Mouse (Mus musculus): ENCODE measurements around the gene Nrxn3. TPM values are rescaled to one million over a fixed set of nuclear protein-coding genes. Genes with fewer than 3 reads are reported as not detected.

The Nrxn3 gene
- polyA plus RNA-seq, 1 experiment = 5.4 TPM

DNA sequence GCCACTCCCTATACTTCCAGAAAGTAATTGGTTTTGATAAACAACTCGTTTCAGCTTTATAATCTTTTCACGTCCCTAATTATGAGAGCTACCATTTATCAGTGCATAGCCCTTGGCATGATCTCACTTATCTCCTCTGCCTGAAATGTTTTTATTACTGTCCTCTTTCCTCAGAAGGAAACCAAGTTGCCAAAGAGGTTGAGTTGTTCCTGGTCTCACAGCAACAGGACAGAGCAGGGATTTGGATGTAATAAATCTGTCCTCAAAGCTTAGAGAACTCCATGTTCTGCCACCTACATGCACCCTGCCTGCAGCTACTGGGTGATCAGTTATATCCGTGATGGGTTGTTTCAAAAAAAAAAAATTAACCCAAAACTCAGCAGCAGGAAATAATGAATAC lies 1113.6 kb downstream of the Nrxn3 start:
- no peaks in the 10 kb centered on the region for H3K27me3 ChIP-seq (ENCODE audit: control insufficient read depth, insufficient read depth, low read length)
- H3K4me3 ChIP-seq (ENCODE audit: control insufficient read depth, low read depth, low read length) = no peak overlapping the region
- H3K36me3 ChIP-seq (ENCODE audit: control insufficient read depth, insufficient read depth, low read length) = no peaks in the 10 kb centered on the region
- no peak for TF ChIP-seq CTCF (IDR thresholded peaks at IDR 0.05; ENCODE audit: control insufficient read depth, insufficient read depth, insufficient replicate concordance, low read depth, low read length)
- TF ChIP-seq POLR2A (IDR thresholded peaks at IDR 0.05; ENCODE audit: control insufficient read depth, low read depth, low read length) = no peak
- no peaks in the 10 kb centered on the region for H3K4me1 ChIP-seq (ENCODE audit: control insufficient read depth, insufficient read depth, low read length)
- no peak overlapping the region for H3K27ac ChIP-seq (ENCODE audit: control insufficient read depth, insufficient read depth, low read depth, low read length)

DNA sequence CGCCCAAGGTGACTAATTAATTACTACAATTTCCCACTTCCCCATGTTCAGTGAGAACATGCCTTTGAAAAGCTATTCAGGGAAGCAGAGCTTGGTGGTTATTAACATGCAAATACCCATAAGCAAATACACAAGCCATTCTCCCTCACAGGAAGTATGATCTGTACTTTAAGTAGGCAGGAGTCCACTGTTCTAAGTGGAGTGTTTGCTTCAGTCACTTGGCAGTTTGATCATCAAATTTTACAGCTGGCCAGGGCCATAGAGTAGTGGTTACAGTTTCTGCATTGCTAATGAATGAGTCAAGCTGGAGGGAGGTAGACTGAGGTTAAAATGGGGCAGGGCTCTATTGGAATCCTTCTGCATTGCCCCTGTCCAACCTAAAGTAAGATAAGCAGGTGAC lies 1120.2 kb downstream of the Nrxn3 start:
- Histone ChIP-seq H3K4me1 (ENCODE audit: control insufficient read depth, insufficient read depth, low read length) (no peaks in the 10 kb centered on the region), H3K4me3 (ENCODE audit: control insufficient read depth, low read depth, low read length) (no peak overlapping the region), H3K36me3 (ENCODE audit: control insufficient read depth, insufficient read depth, low read length) (no peaks in the 10 kb centered on the region), H3K27me3 (ENCODE audit: control insufficient read depth, insufficient read depth, low read length) (no peaks in the 10 kb centered on the region), H3K27ac (ENCODE audit: control insufficient read depth, insufficient read depth, low read depth, low read length) (no peak overlapping the region)
- TF ChIP-seq POLR2A (IDR thresholded peaks at IDR 0.05; ENCODE audit: control insufficient read depth, low read depth, low read length) = no peak
- no peak for TF ChIP-seq CTCF (IDR thresholded peaks at IDR 0.05; ENCODE audit: control insufficient read depth, insufficient read depth, insufficient replicate concordance, low read depth, low read length)

DNA sequence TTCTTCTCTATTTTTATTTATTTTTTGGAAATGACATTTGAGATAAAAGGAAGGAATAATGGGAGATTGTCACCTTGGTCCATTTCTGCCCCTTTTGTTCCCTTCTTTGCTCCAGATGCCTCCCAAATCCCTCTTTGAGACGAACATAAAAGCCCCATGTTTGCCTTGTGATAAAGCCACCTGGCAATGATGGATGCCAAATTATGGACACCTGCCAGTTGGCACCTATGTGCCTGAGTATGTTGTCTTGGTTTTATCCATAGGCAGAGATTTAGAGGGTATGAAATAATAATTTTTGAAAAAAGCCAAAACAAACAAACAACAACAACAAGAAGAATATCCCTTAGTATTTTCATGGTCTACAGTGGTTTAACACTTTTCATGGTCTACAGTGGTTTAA lies 1125.4 kb downstream of the Nrxn3 start:
- H3K4me3 ChIP-seq (ENCODE audit: control insufficient read depth, low read depth, low read length) = no peak overlapping the region
- H3K27me3 ChIP-seq (ENCODE audit: control insufficient read depth, insufficient read depth, low read length) = no peaks in the 10 kb centered on the region
- TF ChIP-seq POLR2A (IDR thresholded peaks at IDR 0.05; ENCODE audit: control insufficient read depth, low read depth, low read length) (no peak), CTCF (IDR thresholded peaks at IDR 0.05; ENCODE audit: control insufficient read depth, insufficient read depth, insufficient replicate concordance, low read depth, low read length) (no peak)
- no peak overlapping the region for H3K27ac ChIP-seq (ENCODE audit: control insufficient read depth, insufficient read depth, low read depth, low read length)
- no peaks in the 10 kb centered on the region for H3K36me3 ChIP-seq (ENCODE audit: control insufficient read depth, insufficient read depth, low read length)
- no peaks in the 10 kb centered on the region for H3K4me1 ChIP-seq (ENCODE audit: control insufficient read depth, insufficient read depth, low read length)

DNA sequence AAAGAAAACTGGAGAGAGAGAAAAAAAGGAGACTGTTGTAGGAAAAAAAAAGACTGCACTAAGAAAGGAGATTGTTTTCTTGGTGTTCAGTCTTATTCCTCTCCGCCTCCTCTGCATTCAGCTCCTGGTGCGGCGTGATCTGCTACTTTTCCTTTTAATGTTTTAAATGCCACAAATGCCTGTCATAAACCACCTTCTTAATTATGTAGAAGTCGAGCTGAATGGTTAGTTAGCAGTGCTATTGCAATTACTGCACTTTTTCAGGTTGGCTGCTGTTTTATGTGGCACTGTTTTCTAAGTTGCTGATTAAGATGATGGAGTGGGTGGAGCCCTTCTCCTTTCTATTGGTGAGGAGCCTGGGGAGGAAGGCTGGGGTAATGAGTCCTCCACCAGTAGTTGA lies 1131.7 kb downstream of the Nrxn3 start:
- Histone ChIP-seq H3K4me1 (ENCODE audit: control insufficient read depth, insufficient read depth, low read length) (no peaks in the 10 kb centered on the region), H3K27me3 (ENCODE audit: control insufficient read depth, insufficient read depth, low read length) (no peaks in the 10 kb centered on the region), H3K27ac (ENCODE audit: control insufficient read depth, insufficient read depth, low read depth, low read length) (no peak overlapping the region), H3K4me3 (ENCODE audit: control insufficient read depth, low read depth, low read length) (no peak overlapping the region), H3K36me3 (ENCODE audit: control insufficient read depth, insufficient read depth, low read length) (no peaks in the 10 kb centered on the region)
- TF ChIP-seq CTCF (IDR thresholded peaks at IDR 0.05; ENCODE audit: control insufficient read depth, insufficient read depth, insufficient replicate concordance, low read depth, low read length) = no peak
- TF ChIP-seq POLR2A (IDR thresholded peaks at IDR 0.05; ENCODE audit: control insufficient read depth, low read depth, low read length) = no peak

DNA sequence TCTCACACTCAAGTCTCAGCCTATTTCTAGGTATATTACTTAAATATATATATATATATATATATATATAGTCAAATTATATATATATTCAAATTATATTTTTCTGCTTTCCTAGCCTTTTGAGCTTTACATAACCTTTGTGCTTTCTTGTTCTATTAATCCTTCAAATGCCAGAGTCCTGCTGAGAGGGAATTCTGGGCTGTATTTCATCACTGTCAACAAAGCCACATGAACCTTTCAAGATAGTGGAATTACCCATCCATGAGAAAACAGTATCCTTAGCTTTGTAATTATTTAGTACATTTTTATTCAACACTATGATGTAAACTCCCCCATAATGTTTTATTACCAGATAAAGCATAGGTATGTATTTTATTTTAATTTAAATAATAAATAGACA lies 1144.4 kb downstream of the Nrxn3 start:
- no peaks in the 10 kb centered on the region for H3K27me3 ChIP-seq (ENCODE audit: control insufficient read depth, insufficient read depth, low read length)
- H3K27ac ChIP-seq (ENCODE audit: control insufficient read depth, insufficient read depth, low read depth, low read length) = no peak overlapping the region
- TF ChIP-seq POLR2A (IDR thresholded peaks at IDR 0.05; ENCODE audit: control insufficient read depth, low read depth, low read length) (no peak), CTCF (IDR thresholded peaks at IDR 0.05; ENCODE audit: control insufficient read depth, insufficient read depth, insufficient replicate concordance, low read depth, low read length) (no peak)
- no peaks in the 10 kb centered on the region for H3K36me3 ChIP-seq (ENCODE audit: control insufficient read depth, insufficient read depth, low read length)
- no peak overlapping the region for H3K4me3 ChIP-seq (ENCODE audit: control insufficient read depth, low read depth, low read length)
- H3K4me1 ChIP-seq (ENCODE audit: control insufficient read depth, insufficient read depth, low read length) = no peaks in the 10 kb centered on the region

DNA sequence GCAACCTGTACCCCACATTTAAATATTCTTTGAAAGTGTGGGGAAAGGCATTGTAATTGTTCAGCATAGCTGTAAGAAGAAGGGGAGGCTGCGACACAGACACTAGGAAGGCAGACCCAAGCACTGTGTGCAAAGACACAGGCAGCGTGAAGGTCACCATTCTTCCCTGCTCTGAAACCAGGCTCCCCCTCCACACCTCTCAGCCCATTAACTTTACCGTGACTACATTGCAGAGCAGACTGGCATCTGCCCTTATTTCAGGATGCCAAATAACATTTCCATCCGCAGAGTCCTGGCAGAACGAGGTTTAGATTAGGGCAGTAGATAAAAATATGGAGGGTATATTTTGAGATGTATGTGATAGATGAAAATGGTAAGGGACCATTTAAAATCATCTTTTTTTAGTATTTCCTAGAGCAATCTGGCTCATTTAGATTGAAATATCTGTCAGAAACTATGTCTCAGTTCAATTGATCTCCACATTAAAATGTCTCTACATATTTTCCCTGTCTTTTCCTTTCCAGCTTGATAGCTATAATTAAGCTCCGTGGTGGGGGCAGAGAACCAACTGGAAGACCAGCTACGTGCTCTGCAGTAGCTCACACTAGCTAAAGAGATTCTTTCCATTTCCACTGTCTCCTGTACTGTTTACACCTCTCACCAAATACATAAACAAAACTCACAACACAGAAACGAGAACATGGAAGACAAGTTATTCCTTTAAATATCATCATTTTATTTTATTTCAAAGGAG lies 1160.1 kb downstream of the Nrxn3 start:
- H3K4me3 ChIP-seq (ENCODE audit: control insufficient read depth, low read depth, low read length) = no peak overlapping the region
- TF ChIP-seq CTCF (IDR thresholded peaks at IDR 0.05; ENCODE audit: control insufficient read depth, insufficient read depth, insufficient replicate concordance, low read depth, low read length) (no peak), POLR2A (IDR thresholded peaks at IDR 0.05; ENCODE audit: control insufficient read depth, low read depth, low read length) (no peak)
- no peak overlapping the region for H3K27ac ChIP-seq (ENCODE audit: control insufficient read depth, insufficient read depth, low read depth, low read length)
- H3K4me1 ChIP-seq (ENCODE audit: control insufficient read depth, insufficient read depth, low read length) = no peaks in the 10 kb centered on the region
- H3K27me3 ChIP-seq (ENCODE audit: control insufficient read depth, insufficient read depth, low read length) = no peaks in the 10 kb centered on the region
- no peaks in the 10 kb centered on the region for H3K36me3 ChIP-seq (ENCODE audit: control insufficient read depth, insufficient read depth, low read length)

DNA sequence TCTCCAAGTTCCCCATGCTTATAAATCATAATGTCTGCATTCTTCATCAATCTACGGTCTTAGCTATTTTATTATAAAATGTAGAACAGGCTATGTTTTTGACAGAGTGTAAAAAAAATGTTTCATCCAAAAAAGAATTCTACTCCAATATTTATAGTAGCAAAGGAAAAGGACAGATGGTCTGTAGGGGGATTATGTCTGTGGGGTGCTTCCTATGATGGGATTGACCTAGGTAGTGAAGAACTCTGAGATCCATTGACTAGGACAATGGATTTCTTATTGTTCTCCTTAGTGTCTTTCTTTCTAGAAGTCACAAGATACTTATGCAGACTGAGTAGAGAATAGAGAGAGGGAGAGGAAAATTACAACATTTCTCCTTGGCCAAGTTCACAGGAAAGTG lies 1161.9 kb downstream of the Nrxn3 start:
- no peak overlapping the region for H3K27ac ChIP-seq (ENCODE audit: control insufficient read depth, insufficient read depth, low read depth, low read length)
- H3K36me3 ChIP-seq (ENCODE audit: control insufficient read depth, insufficient read depth, low read length) = no peaks in the 10 kb centered on the region
- H3K27me3 ChIP-seq (ENCODE audit: control insufficient read depth, insufficient read depth, low read length) = no peaks in the 10 kb centered on the region
- TF ChIP-seq POLR2A (IDR thresholded peaks at IDR 0.05; ENCODE audit: control insufficient read depth, low read depth, low read length) = no peak
- TF ChIP-seq CTCF (IDR thresholded peaks at IDR 0.05; ENCODE audit: control insufficient read depth, insufficient read depth, insufficient replicate concordance, low read depth, low read length) = no peak
- H3K4me3 ChIP-seq (ENCODE audit: control insufficient read depth, low read depth, low read length) = no peak overlapping the region
- H3K4me1 ChIP-seq (ENCODE audit: control insufficient read depth, insufficient read depth, low read length) = no peaks in the 10 kb centered on the region
